Mouse (Mus musculus) lung, adult 2 months (tissue): Measurements from ENCODE around the gene Slc25a20. TPM values are rescaled to one million over a fixed set of nuclear protein-coding genes. Genes with fewer than 3 reads are reported as not detected.

Source experiments
- DNase-seq: peaks from one replicate; pipeline ENCODE4 v3.0.0; 2022
- H3K4me1 ChIP-seq: fragments of 200-500 bp; 2 replicates; pipeline ENCODE4 v1.6.1; 2011; ENCODE audit warnings: low read length; ENCODE audit not compliant: control insufficient read depth, insufficient read depth
- H3K4me3 ChIP-seq: fragments of 200-500 bp; replicated peaks from 2 replicates; pipeline ENCODE3; 2011; ENCODE audit warnings: low read depth, mild to moderate bottlenecking, control low read depth, low read length; ENCODE audit errors: extremely low read depth
- CTCF ChIP-seq: fragments of 200-500 bp; IDR thresholded peaks from 2 replicates; pipeline ENCODE4 v1.5.1; 2011; ENCODE audit warnings: mild to moderate bottlenecking, low read length, control low read depth; ENCODE audit not compliant: insufficient read depth
- POLR2A ChIP-seq: fragments of 200-500 bp; IDR thresholded peaks from 2 replicates; pipeline ENCODE4 v1.6.1; 2011; ENCODE audit warnings: low read depth, mild to moderate bottlenecking, control low read depth, low read length, borderline replicate concordance; ENCODE audit errors: extremely low read depth
- WGBS: fragments of 180-500 bp; shearing (Covaris S2); methylation state at CpG from one replicate; pipeline ENCODE4 v1.1.7; 2018; 5-methylcytosine and 5-hydroxymethylcytosine counted together
- polyA plus RNA-seq: library from polyadenylated mRNA; depleted of rRNA; stranded (reverse); fragments of >200 nt; gene quantifications from 2 replicates; pipeline ENCODE4 v1.2.3, GENCODE M21; 2012

Slc25a20 gene
- polyA plus RNA-seq, 1 experiment = 24.4 TPM

GRCm38 (mm10) chr9:108680026-108680425 is 18.1 kb downstream of the Slc25a20 start:
- no peak for TF ChIP-seq CTCF
- TF ChIP-seq POLR2A = no peak
- H3K4me1 ChIP-seq = no peaks in the 10 kb centered on the region
- DNase-seq = no peak
- WGBS = 93% methylated on average over 15 of the region's 15 CpGs
- no peak overlapping the region for H3K4me3 ChIP-seq

- peak; percentile 33 for DNase-seq
These were observed 24.6 kb downstream of the Slc25a20 start for GRCm38 (mm10) chr9:108686475-108686887.

GRCm38 (mm10) chr9:108687181-108687580 is 25.3 kb downstream of the Slc25a20 start:
- Histone ChIP-seq H3K4me1 (peaks cover 4% of the 10 kb centered on the region; the same call in 1 of the 2 replicates), H3K4me3 (no peak overlapping the region)
- DNase-seq = no peak
- TF ChIP-seq CTCF (no peak), POLR2A (no peak)
- 72% methylated on average over 6 of the region's 6 CpGs for WGBS

More at GRCm38 (mm10) chr9:108686475-108686887, 24.6 kb downstream of the Slc25a20 start:
- no peak for TF ChIP-seq CTCF
- no peak for TF ChIP-seq POLR2A
- 57% methylated on average over 4 of the region's 4 CpGs for WGBS
- Histone ChIP-seq H3K4me3 (no peak overlapping the region), H3K4me1 (peaks cover under 1% of the 10 kb centered on the region; the same call in 1 of the 2 replicates)

GRCm38 (mm10) chr9:108687686-108688085 is 25.8 kb downstream of the Slc25a20 start:
- no peak for TF ChIP-seq CTCF
- no peak for TF ChIP-seq POLR2A
- 70% methylated on average over 2 of the region's 2 CpGs for WGBS
- Histone ChIP-seq H3K4me3 (no peak overlapping the region), H3K4me1 (peaks cover 4% of the 10 kb centered on the region; the same call in 1 of the 2 replicates)
- peak; percentile 35 for DNase-seq

- no peak for TF ChIP-seq POLR2A
- TF ChIP-seq CTCF = no peak
- WGBS = 55% methylated on average over 9 of the region's 9 CpGs
These were observed 26.6 kb downstream of the Slc25a20 start for GRCm38 (mm10) chr9:108688451-108688850.

GRCm38 (mm10) chr9:108689106-108689505 is 27.2 kb downstream of the Slc25a20 start, which contains the start of gene Prkar2a:
Gene Prkar2a (plus strand): TSS chr9:108689314.
- Histone ChIP-seq H3K4me1 (peaks cover 10% of the 10 kb centered on the region), H3K4me3 (no peak within 1 kb of the TSS)
- no peak for DNase-seq
- 100% methylated on average over 1 of the region's 1 CpGs for WGBS
- TF ChIP-seq POLR2A (no peak), CTCF (no peak)

More at GRCm38 (mm10) chr9:108688451-108688850, 26.6 kb downstream of the Slc25a20 start:
- H3K4me3 ChIP-seq = no peak overlapping the region
- DNase-seq = peak; percentile 59
- H3K4me1 ChIP-seq = peaks cover 6% of the 10 kb centered on the region; the same call in 1 of the 2 replicates

- 73% methylated on average over 1 of the region's 1 CpGs for WGBS
- TF ChIP-seq CTCF (no peak), POLR2A (no peak)
- no peak for DNase-seq
- H3K4me3 ChIP-seq = no peak overlapping the region
- peaks cover 14% of the 10 kb centered on the region for H3K4me1 ChIP-seq
These were observed 28.1 kb downstream of the Slc25a20 start for GRCm38 (mm10) chr9:108689993-108690392.

GRCm38 (mm10) chr9:108690914-108691313 is 29.0 kb downstream of the Slc25a20 start:
- no peak for DNase-seq
- WGBS = 91% methylated on average over 6 of the region's 6 CpGs

GRCm38 (mm10) chr9:108691371-108691770 is 29.5 kb downstream of the Slc25a20 start:
- Histone ChIP-seq H3K4me1 (peaks cover 14% of the 10 kb centered on the region), H3K4me3 (peak overlapping the region; percentile 59)
- TF ChIP-seq CTCF (no peak), POLR2A (no peak)
- no peak for DNase-seq
- 61% methylated on average over 8 of the region's 8 CpGs for WGBS

More at GRCm38 (mm10) chr9:108690914-108691313, 29.0 kb downstream of the Slc25a20 start:
- no peak for TF ChIP-seq POLR2A
- no peak for TF ChIP-seq CTCF
- H3K4me1 ChIP-seq = peaks cover 14% of the 10 kb centered on the region
- H3K4me3 ChIP-seq = no peak overlapping the region

GRCm38 (mm10) chr9:108691846-108692225 is 29.9 kb downstream of the Slc25a20 start:
- peak overlapping the region; percentile 64 for H3K4me3 ChIP-seq
- H3K4me1 ChIP-seq = peaks cover 14% of the 10 kb centered on the region
- TF ChIP-seq POLR2A (peak; percentile 61; the same call in 1 of the 2 replicates), CTCF (no peak)
- peak; percentile 86 for DNase-seq
- under 1% methylated on average over 42 of the region's 42 CpGs for WGBS
